Mouse (Mus musculus) forebrain, embryonic 13.5 days (tissue): ENCODE results near the gene Insm1. TPM values are rescaled to one million over a fixed set of nuclear protein-coding genes. Genes with fewer than 3 reads are reported as not detected.
A peak's percentile ranks its signal among the peaks of the same experiment; 100 is the strongest.

Experiments
- ATAC-seq: fragments of 200-750 bp; cut with Nextera tagmentation; 2 replicates; pipeline ENCODE4 v1.8.0; 2017
- H3K27ac ChIP-seq: fragments of 300-500 bp; sonication (generic); 2 replicates; pipeline ENCODE4 v1.5.1; 2015; ENCODE audit warnings: inconsistent platforms, mild to moderate bottlenecking, moderate library complexity
- H3K27me3 ChIP-seq: fragments of 300-500 bp; sonication (generic); 2 replicates; pipeline ENCODE4 v1.6.1; 2015; ENCODE audit warnings: mild to moderate bottlenecking, inconsistent platforms
- H3K36me3 ChIP-seq: fragments of 300-500 bp; sonication (generic); 2 replicates; pipeline ENCODE4 v1.6.1; 2015; ENCODE audit warnings: mild to moderate bottlenecking, inconsistent platforms; ENCODE audit not compliant: poor library complexity, severe bottlenecking
- H3K4me1 ChIP-seq: fragments of 300-500 bp; sonication (generic); 2 replicates; pipeline ENCODE4 v1.6.1; 2015; ENCODE audit warnings: inconsistent platforms
- H3K4me2 ChIP-seq: fragments of 300-500 bp; sonication (generic); 2 replicates; pipeline ENCODE4 v1.6.1; 2015; ENCODE audit warnings: inconsistent platforms, mild to moderate bottlenecking, moderate library complexity
- H3K4me3 ChIP-seq: fragments of 300-500 bp; sonication (generic); 2 replicates; pipeline ENCODE4 v1.5.1; 2015; ENCODE audit warnings: mild to moderate bottlenecking, inconsistent platforms
- H3K9ac ChIP-seq: fragments of 300-500 bp; sonication (generic); 2 replicates; pipeline ENCODE4 v1.6.1; 2015; ENCODE audit warnings: mild to moderate bottlenecking, inconsistent platforms
- H3K9me3 ChIP-seq: fragments of 300-500 bp; sonication (generic); replicated peaks from 2 replicates; pipeline ENCODE4 v1.6.1; 2016; ENCODE audit warnings: inconsistent platforms
- WGBS: fragments of 180-500 bp; shearing (Covaris S2); methylation state at CpG from one replicate; pipeline ENCODE4 v1.1.7; 2015; 5-methylcytosine and 5-hydroxymethylcytosine counted together
- polyA plus RNA-seq: library from polyadenylated mRNA; unstranded; fragments of >200 nt; fragmentation: Nextera tagmentation; extraction: Ambion mirVana; gene quantifications from 2 replicates; pipeline ENCODE4 v1.2.1, GENCODE M21; 2015

Insm1 gene
- 10.0 and 12.8 TPM in 2 replicates for polyA plus RNA-seq

- Histone ChIP-seq H3K9ac (peak within 1 kb of the TSS; percentile 98), H3K27me3 (peaks cover 15% of the 10 kb centered on the region), H3K27ac (peak within 1 kb of the TSS; percentile 98), H3K4me3 (peak within 1 kb of the TSS; percentile 85), H3K36me3 (no peaks in the 10 kb centered on the region), H3K4me1 (peaks cover 63% of the 10 kb centered on the region), H3K4me2 (peak within 1 kb of the TSS; percentile 94), H3K9me3 (no peaks in the 10 kb centered on the region)
- peak; percentile 70 for ATAC-seq
- under 1% methylated on average over 66 of the region's 86 CpGs for WGBS
Measured at GRCm38 (mm10) chr2:146221076-146221928, at the start of gene Insm1. Insm1 (plus strand) TSS chr2:146221921.

DNA sequence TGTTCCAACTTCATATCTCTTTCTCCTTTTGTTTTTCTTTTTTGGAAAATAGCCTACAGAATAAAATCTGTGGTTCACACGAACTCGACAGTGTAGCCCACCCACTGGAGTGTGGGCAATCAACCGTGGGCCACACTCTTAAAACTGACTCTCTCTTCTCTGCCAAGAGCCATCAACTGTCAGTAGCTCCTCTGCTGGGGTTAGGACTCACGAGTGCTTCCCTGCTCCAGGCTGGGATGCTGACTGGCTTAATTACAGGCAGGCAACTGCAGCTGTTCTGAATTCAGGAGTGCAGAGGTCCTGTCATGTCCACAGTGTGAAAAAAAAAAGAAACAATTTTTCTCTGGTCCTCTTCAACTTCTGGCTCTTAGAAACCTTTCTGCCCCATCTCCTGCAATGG, 49.6 kb upstream of the Insm1 start:
- H3K9me3 ChIP-seq, result no peaks in the 10 kb centered on the region
- H3K4me3 ChIP-seq, result no peak overlapping the region
- H3K9ac ChIP-seq, result no peak overlapping the region
- H3K36me3 ChIP-seq, result no peaks in the 10 kb centered on the region
- no peaks in the 10 kb centered on the region for H3K27me3 ChIP-seq
- WGBS, result 30% methylated on average over 4 of the region's 4 CpGs
- H3K27ac ChIP-seq, result no peak overlapping the region
- ATAC-seq, result no peak
- peaks cover 18% of the 10 kb centered on the region for H3K4me1 ChIP-seq
- H3K4me2 ChIP-seq, result no peak overlapping the region

GRCm38 (mm10) chr2:146174173-146174572, 47.5 kb upstream of the Insm1 start:
- H3K27ac ChIP-seq, result no peak overlapping the region
- no peaks in the 10 kb centered on the region for H3K36me3 ChIP-seq
- H3K27me3 ChIP-seq, result no peaks in the 10 kb centered on the region
- no peak overlapping the region for H3K9ac ChIP-seq
- 73% methylated on average over 7 of the region's 7 CpGs for WGBS
- H3K4me1 ChIP-seq, result peaks cover 6% of the 10 kb centered on the region; the same call in 1 of the 2 replicates
- no peak overlapping the region for H3K4me3 ChIP-seq
- peak; percentile 82; the same call in 1 of the 2 replicates for ATAC-seq
- H3K9me3 ChIP-seq, result peaks cover 7% of the 10 kb centered on the region
- no peak overlapping the region for H3K4me2 ChIP-seq

DNA sequence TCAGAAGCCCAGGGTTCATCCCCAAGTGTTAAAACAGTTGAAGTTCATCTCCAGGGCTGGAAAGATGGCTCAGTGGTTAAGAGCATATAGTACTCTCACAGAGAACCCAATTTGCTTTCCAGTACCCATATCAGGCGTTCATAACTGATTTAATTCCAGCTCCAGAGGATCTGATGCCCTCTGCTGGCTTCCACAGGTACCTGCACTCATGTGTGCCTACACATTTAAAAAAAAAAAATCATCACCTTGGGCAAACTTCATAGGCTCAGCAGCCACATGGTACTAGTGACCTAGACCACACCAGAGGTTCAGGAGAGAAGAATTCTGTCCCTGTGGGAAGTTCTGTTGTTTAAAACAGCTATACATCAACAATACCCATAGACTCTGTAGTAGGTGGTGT, 43.0 kb upstream of the Insm1 start:
- H3K4me1 ChIP-seq, result peaks cover 7% of the 10 kb centered on the region
- no peak overlapping the region for H3K4me2 ChIP-seq
- no peak overlapping the region for H3K27ac ChIP-seq
- H3K36me3 ChIP-seq, result no peaks in the 10 kb centered on the region
- no peak overlapping the region for H3K4me3 ChIP-seq
- H3K27me3 ChIP-seq, result no peaks in the 10 kb centered on the region
- WGBS, result 77% methylated on average over 1 of the region's 1 CpGs
- H3K9me3 ChIP-seq, result peaks cover 9% of the 10 kb centered on the region
- ATAC-seq, result no peak
- no peak overlapping the region for H3K9ac ChIP-seq

DNA sequence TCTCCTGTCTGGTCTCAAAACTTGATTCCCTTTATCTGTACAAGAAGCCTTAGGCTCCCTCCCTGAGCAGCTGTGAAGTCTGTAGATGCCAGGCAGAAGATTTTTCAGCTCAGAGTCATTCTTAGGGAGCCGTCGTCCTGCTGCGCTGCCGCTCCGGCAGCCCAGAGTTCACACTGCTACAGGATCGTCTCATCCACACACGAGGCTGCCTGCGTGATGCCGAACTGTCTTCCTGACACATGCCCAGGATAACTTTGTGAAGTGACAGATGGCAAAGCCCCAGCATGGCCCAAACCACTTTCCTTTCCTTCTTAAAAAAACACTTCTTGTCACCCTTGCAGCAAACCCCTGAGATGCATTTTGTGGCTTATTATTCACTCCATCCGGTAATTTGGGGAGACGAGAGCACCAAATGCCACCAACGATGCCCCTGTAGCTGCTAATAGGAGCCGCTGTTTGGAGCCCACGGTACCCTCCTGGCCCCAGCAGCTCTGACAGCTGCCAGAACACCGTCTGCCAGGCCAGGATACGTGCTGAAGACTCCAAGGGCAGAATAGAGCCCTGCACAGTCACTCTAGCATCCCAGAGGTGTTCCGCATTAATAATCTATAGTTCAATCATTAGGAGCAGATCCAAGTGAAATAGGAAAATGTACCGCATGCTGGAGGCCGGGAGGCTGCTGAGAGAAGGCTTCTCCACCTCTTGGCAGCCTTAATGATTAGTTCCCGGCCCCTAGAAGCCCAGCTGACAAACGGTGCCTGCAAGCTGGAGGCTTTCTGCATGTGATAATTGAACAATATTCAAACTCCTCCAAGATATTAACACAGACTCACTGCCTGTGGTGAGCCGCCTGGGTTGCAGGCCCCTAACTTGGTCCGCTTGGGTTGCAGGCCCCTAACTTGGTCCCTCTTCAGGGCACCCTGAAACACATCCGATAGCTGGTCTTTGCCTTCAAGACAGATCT, 37.6 kb upstream of the Insm1 start:
- 57% methylated on average over 24 of the region's 24 CpGs for WGBS
- H3K4me2 ChIP-seq, result 0 out of 2 replicates have a peak overlapping the region, but pooled peaks have one; percentile 11
- no peak overlapping the region for H3K9ac ChIP-seq
- H3K27me3 ChIP-seq, result no peaks in the 10 kb centered on the region
- H3K9me3 ChIP-seq, result 0 out of 2 replicates have a peak, but pooled peaks cover 2% of the 10 kb centered on the region
- no peak overlapping the region for H3K4me3 ChIP-seq
- peak overlapping the region; percentile 46 for H3K27ac ChIP-seq
- no peaks in the 10 kb centered on the region for H3K36me3 ChIP-seq
- H3K4me1 ChIP-seq, result peaks cover 21% of the 10 kb centered on the region
- ATAC-seq, result peak; percentile 85

DNA sequence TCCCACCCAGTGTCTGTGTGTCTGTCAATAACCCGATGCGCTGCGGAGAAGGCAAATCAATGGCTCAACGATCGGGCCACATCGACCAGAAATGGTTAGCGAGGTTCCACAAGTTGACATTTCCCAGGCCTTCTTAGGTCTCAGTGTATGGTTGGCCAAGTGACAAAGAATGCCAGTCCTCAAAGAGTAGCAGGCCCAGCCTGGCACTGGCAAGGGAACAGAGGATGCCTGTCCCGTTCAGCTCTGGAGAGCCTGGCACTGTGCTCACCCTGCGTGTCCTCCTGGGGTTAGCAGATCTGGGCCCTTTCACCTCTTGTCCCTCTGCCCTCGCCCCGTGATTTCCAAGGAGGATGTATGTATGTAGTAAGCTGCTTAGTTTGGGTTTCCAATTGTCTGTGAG, 25.6 kb upstream of the Insm1 start:
- Histone ChIP-seq H3K27ac (no peak overlapping the region), H3K4me3 (no peak overlapping the region), H3K4me1 (0 out of 2 replicates have a peak, but pooled peaks cover 4% of the 10 kb centered on the region), H3K9ac (no peak overlapping the region), H3K27me3 (no peaks in the 10 kb centered on the region), H3K4me2 (no peak overlapping the region), H3K9me3 (no peaks in the 10 kb centered on the region), H3K36me3 (no peaks in the 10 kb centered on the region)
- ATAC-seq, result no peak
- 91% methylated on average over 11 of the region's 11 CpGs for WGBS

GRCm38 (mm10) chr2:146197947-146198346, 23.8 kb upstream of the Insm1 start:
- WGBS, result 85% methylated on average over 7 of the region's 7 CpGs
- no peak overlapping the region for H3K4me3 ChIP-seq
- no peaks in the 10 kb centered on the region for H3K27me3 ChIP-seq
- no peak overlapping the region for H3K4me2 ChIP-seq
- ATAC-seq, result no peak
- H3K9ac ChIP-seq, result no peak overlapping the region
- 0 out of 2 replicates have a peak, but pooled peaks cover 4% of the 10 kb centered on the region for H3K4me1 ChIP-seq
- H3K9me3 ChIP-seq, result no peaks in the 10 kb centered on the region
- H3K27ac ChIP-seq, result no peak overlapping the region
- no peaks in the 10 kb centered on the region for H3K36me3 ChIP-seq

DNA sequence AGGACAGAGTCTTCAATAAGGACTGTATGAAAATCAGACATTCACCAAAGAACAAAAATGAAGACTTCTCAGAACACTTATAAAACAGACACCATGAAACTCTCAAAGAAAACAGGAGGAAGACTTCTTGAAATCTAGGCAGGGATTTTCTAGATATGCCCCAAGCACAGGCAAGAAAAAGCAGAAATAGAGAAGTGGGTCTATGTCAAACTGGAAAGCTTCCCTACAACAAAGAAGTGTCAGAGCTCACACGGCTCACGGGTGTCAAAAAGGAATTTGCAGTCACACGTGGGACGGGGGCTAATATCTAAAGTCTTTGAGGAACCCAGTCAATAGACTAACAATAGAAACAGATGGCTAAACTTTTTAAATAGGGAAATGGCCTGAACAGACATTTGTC, 10.8 kb upstream of the Insm1 start:
- no peak overlapping the region for H3K9ac ChIP-seq
- no peak overlapping the region for H3K27ac ChIP-seq
- ATAC-seq, result no peak
- peaks cover 6% of the 10 kb centered on the region; the same call in 1 of the 2 replicates for H3K27me3 ChIP-seq
- WGBS, result 15% methylated on average over 4 of the region's 4 CpGs
- no peak overlapping the region for H3K4me2 ChIP-seq
- no peaks in the 10 kb centered on the region for H3K9me3 ChIP-seq
- no peaks in the 10 kb centered on the region for H3K36me3 ChIP-seq
- no peak overlapping the region for H3K4me3 ChIP-seq
- H3K4me1 ChIP-seq, result peaks cover 18% of the 10 kb centered on the region

GRCm38 (mm10) chr2:146214715-146215114, 7.0 kb upstream of the Insm1 start:
- H3K9ac ChIP-seq, result no peak overlapping the region
- WGBS, result 2% methylated on average over 9 of the region's 9 CpGs
- H3K4me3 ChIP-seq, result no peak overlapping the region
- peaks cover 16% of the 10 kb centered on the region; the same call in 1 of the 2 replicates for H3K27me3 ChIP-seq
- peak; percentile 39 for ATAC-seq
- H3K4me1 ChIP-seq, result peaks cover 50% of the 10 kb centered on the region
- H3K36me3 ChIP-seq, result no peaks in the 10 kb centered on the region
- no peaks in the 10 kb centered on the region for H3K9me3 ChIP-seq
- no peak overlapping the region for H3K27ac ChIP-seq
- no peak overlapping the region; the same call in 1 of the 2 replicates for H3K4me2 ChIP-seq

GRCm38 (mm10) chr2:146216111-146217064, 5.3 kb upstream of the Insm1 start:
- Histone ChIP-seq H3K9me3 (no peaks in the 10 kb centered on the region), H3K4me2 (no peak overlapping the region), H3K4me1 (peaks cover 62% of the 10 kb centered on the region), H3K4me3 (no peak overlapping the region), H3K27me3 (peaks cover 16% of the 10 kb centered on the region; the same call in 1 of the 2 replicates), H3K9ac (no peak overlapping the region), H3K36me3 (no peaks in the 10 kb centered on the region), H3K27ac (peak overlapping the region; percentile 68)
- WGBS, result 22% methylated on average over 13 of the region's 14 CpGs
- ATAC-seq, result no peak
